Mouse (Mus musculus): ENCODE results near the gene Fktn.
"Not testable (repeated sequence)": the region's sequence is repeated elsewhere in the genome, so short reads cannot be mapped to it uniquely, and the experiment has no call there.

Fktn gene

GRCm38 (mm10) chr4:53772004-53772403 lies 58.2 kb downstream of the Fktn start:
- no peak for DNase-seq

GRCm38 (mm10) chr4:53773911-53774310 lies 60.1 kb downstream of the Fktn start:
- no peak for DNase-seq

GRCm38 (mm10) chr4:53781396-53781795 lies 67.6 kb downstream of the Fktn start:
- no peak for DNase-seq

- DNase-seq = no peak
Measured at GRCm38 (mm10) chr4:53782216-53783070, 68.6 kb downstream of the Fktn start.

GRCm38 (mm10) chr4:53785746-53786398 lies 72.1 kb downstream of the Fktn start:
- peak; percentile 45 for DNase-seq

GRCm38 (mm10) chr4:53786851-53787250 lies 73.1 kb downstream of the Fktn start:
- no peak for DNase-seq

- no peak for DNase-seq
Measured at GRCm38 (mm10) chr4:53789346-53789745, 75.5 kb downstream of the Fktn start.

GRCm38 (mm10) chr4:53794257-53794966 lies 80.6 kb downstream of the Fktn start:
- no peak for DNase-seq

GRCm38 (mm10) chr4:53795086-53795485 lies 81.3 kb downstream of the Fktn start:
- DNase-seq = no peak

GRCm38 (mm10) chr4:53795706-53796105 lies 81.9 kb downstream of the Fktn start:
- DNase-seq = no peak

- no peak for DNase-seq
Measured at GRCm38 (mm10) chr4:53796865-53797772, 83.3 kb downstream of the Fktn start.

GRCm38 (mm10) chr4:53798896-53799676 lies 85.3 kb downstream of the Fktn start:
- DNase-seq = no peak

GRCm38 (mm10) chr4:53799753-53800152 lies 86.0 kb downstream of the Fktn start:
- no peak for DNase-seq

- not testable (repeated sequence) for DNase-seq
Measured at GRCm38 (mm10) chr4:53803674-53804073, 89.9 kb downstream of the Fktn start.

- not testable (repeated sequence) for DNase-seq
Measured at GRCm38 (mm10) chr4:53806428-53806827, 92.6 kb downstream of the Fktn start.

- DNase-seq = no peak
Measured at GRCm38 (mm10) chr4:53818320-53818719, 104.5 kb downstream of the Fktn start.

- DNase-seq = no peak
Measured at GRCm38 (mm10) chr4:53823697-53824096, 109.9 kb downstream of the Fktn start.

- no peak for DNase-seq
Measured at GRCm38 (mm10) chr4:53824831-53825230, 111.0 kb downstream of the Fktn start.

GRCm38 (mm10) chr4:53825821-53826605 lies 112.2 kb downstream of the Fktn start, which contains the start of gene Tmem38b:
TSS of gene Tmem38b (plus strand) at chr4:53826045.
- DNase-seq = peak; percentile 90

GRCm38 (mm10) chr4:53826641-53827248 lies 112.9 kb downstream of the Fktn start:
- no peak for DNase-seq

All from thymus, postnatal 4 days (tissue).